Mouse (Mus musculus) granulocyte monocyte progenitor cell, adult 5-6 weeks (primary cell): ENCODE measurements around the gene Slamf7. TPM values are rescaled to one million over a fixed set of nuclear protein-coding genes. Genes with fewer than 3 reads are reported as not detected.

Experiments used
- ATAC-seq: replicated peaks from 2 replicates; pipeline ENCODE4 v1.8.0; 2016; ENCODE audit warnings: mild to moderate bottlenecking, moderate TSS enrichment, inconsistent platforms; ENCODE audit not compliant: poor library complexity, severe bottlenecking
- total RNA-seq, 2 experiments: library from RNA; stranded (forward) in 1 of 2; stranded (reverse) in 1 of 2; fragments of 200-712, 200-1000 nt in 1 of 2; fragments of >200 nt in 1 of 2; fragmentation: Nextera tagmentation in 1 of 2; gene quantifications; 2 replicates each; pipeline ENCODE4 v1.2.3; 2014 to 2017

Slamf7 gene
- total RNA-seq, 2 experiments from 2014 or later, result 0.64 TPM; not detected in 1

DNA sequence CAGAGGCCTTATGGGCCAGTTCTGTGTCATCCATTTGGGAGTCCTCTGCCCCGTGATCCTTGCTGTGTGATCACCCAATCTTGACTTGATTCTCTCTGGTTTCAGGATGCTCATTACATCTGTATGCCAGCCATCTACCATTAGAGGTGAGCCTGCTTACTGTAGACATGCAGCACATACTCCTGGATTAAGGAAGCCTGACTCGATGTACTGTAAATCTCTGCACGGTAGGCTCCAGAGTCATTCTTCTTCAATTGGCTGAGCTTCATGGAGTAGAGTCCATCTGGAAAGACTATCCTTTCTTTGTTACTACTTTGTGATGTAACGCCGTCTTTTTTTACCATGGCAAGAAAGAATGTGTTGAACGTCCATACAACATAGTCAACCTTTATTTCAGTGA is 12.0 kb downstream of the Slamf7 start:
- no peak for ATAC-seq

DNA sequence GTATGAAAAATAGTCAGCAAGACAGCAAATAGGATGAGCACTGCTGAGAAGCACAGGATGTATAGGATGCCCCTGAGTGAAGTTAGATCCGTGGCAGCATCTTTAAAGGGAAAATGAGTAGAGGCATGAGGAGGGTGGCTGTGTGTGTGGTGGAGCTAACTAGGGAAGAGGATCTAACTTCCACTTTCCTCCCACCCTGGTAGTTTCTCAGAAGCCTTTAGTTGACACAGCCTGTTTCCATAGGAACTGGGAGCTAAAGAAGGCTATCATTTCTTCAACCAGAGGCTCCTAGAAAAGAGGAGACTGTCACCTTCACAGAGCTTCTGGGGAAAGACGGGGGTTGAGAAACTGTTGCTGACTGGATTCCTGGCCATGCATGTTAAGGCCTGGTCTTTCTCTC is 14.1 kb downstream of the Slamf7 start:
- no peak for ATAC-seq

- peak; percentile 81 for ATAC-seq
These were observed 15.7 kb downstream of the Slamf7 start for GRCm38 (mm10) chr1:171637101-171637500.

DNA sequence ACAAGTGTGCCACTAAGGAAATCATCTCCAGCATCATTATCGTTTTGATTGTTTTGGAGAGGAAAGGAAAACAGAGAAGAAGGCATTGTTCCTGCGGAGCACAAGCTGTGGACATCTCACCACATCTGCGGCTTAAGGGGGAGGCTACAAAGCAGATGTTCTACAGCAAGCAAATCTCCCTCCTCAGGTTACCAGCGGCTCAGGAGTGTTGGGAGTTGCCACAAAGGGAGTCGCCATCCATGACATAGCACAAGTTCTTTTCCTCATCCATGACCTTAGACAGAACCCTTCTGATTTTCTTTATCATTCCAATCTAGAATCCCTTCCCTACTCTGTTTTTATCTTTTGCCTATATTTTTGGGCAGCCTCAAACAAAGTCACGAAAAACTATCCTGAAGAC is 17.1 kb downstream of the Slamf7 start:
- ATAC-seq, result no peak

GRCm38 (mm10) chr1:171631447-171631846 is 21.4 kb downstream of the Slamf7 start:
- peak; percentile 93 for ATAC-seq

DNA sequence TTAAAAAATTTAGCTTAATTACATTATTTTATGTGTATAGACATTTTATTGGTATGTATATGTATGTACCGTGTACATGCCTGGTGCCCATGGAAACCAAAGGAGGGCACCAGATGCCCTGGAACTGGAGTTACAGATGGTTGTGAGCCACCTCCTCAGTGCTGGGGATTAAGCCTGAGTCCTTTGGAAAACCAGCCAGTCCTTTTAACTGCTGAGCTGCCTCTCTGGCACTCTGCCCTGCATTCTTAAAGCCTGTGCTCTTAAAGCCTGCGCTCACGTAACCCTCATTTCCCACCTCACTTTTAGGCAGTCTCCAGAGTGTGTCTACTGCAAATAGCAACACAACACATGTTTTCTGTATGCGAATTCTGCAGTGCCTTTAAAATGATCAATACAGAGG is 21.9 kb downstream of the Slamf7 start:
- ATAC-seq, result no peak

DNA sequence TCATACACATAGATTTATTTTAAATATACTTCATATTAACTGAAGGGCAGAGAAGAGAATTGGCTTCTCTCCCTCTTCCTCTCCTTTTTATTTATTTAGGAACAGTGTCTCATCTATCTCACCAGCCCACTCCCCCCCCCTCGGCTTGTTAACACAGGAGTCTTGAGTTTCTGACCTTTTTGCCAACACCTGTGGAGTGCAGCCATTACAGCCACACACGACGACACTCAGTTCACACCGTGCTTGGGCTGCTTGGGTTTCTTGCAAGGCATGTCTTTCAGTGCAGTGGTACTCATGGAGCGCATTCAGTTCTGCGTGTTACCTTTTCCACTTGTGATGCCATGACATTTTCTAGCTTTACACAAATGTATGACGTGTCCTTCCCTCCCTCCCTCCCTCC is 22.8 kb downstream of the Slamf7 start:
- ATAC-seq, result no peak

- ATAC-seq, result no peak
These were observed 23.7 kb downstream of the Slamf7 start for GRCm38 (mm10) chr1:171629168-171629567.

- ATAC-seq, result no peak
These were observed 25.0 kb downstream of the Slamf7 start for GRCm38 (mm10) chr1:171627801-171628200.

GRCm38 (mm10) chr1:171620091-171620490 is 32.7 kb downstream of the Slamf7 start:
- ATAC-seq, result no peak

GRCm38 (mm10) chr1:171619645-171620044 is 33.2 kb downstream of the Slamf7 start:
- peak; percentile 52 for ATAC-seq

GRCm38 (mm10) chr1:171619001-171619400 is 33.8 kb downstream of the Slamf7 start:
- ATAC-seq, result peak; percentile 90

GRCm38 (mm10) chr1:171616881-171617515 is 35.8 kb downstream of the Slamf7 start:
- ATAC-seq, result peak; percentile 72

DNA sequence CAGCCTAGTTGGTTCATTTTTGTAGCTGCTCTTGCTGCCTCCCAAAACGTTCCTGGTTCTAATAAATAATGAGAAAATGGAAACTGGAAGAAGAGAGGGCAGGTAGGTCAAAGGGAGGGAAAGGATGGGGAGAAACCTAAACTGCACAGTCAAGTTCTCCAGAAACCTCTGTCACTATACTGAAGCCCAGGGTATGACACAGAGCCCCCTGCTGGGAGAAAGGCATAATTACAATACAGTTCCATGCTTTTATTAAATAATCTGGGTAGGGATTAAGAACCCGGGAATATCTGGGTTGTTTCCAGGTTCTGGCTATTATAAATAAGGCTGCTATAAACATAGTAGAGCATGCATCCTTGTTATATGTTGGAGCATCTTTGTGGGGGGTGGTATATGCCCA is 38.9 kb downstream of the Slamf7 start:
- peak; percentile 46; the same call in 1 of the 2 replicates for ATAC-seq

- ATAC-seq, result peak; percentile 36; the same call in 1 of the 2 replicates
These were observed 42.1 kb downstream of the Slamf7 start for GRCm38 (mm10) chr1:171610781-171611180.

- ATAC-seq, result peak; percentile 65
These were observed 42.8 kb downstream of the Slamf7 start for GRCm38 (mm10) chr1:171610026-171610425.

DNA sequence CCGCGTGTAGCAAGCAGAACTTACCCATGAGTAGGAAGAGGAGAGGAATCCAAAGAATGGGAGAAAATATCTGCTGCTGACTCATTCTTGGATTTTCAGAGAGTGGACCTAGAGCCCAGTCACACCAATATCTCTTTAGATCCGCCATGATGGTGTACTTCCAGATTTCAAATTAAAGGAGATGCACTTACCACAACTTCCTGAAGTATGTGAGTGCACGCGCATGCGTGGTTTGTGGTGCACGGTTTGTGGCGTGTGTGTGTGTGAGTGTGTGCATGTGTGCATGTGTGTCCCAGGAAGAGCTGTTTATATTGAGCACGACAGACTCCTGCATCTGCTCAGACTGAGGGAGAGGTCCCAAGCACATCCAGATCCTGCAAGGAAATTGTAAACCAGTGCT is 45.7 kb downstream of the Slamf7 start, which contains the start of gene Ly9:
Ly9 (minus strand) TSS at position 235 of the 400 bp plus-strand sequence.
- ATAC-seq, result peak; percentile 79

DNA sequence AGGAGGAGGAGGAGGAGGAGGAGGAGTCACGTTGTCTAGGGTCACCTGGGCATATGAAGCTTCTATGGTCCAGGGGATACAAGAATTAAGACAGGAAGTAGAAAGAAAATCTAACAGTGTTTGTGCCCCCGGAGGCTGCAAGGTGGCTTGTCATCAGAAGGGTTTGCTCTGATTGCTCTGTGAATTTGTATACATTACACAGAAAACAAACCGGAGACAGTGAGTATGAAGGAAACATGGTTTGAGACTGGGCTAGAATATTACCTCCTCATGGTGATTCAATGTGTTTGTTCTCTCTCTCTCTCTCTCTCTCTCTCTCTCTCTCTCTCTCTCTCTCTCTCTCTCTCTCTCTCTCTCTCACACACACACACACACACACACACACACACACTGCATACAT is 46.2 kb downstream of the Slamf7 start:
- no peak for ATAC-seq

- no peak for ATAC-seq
These were observed 48.1 kb downstream of the Slamf7 start for GRCm38 (mm10) chr1:171604686-171605085.

GRCm38 (mm10) chr1:171584584-171584983 is 68.3 kb downstream of the Slamf7 start:
- no peak for ATAC-seq
